Mouse (Mus musculus): Measurements from ENCODE around the gene Dennd2c. TPM values are rescaled to one million over a fixed set of nuclear protein-coding genes. Genes with fewer than 3 reads are reported as not detected.

The Dennd2c gene
- polyA plus RNA-seq, 2 experiments: 10.0 to 12.6 TPM

DNA sequence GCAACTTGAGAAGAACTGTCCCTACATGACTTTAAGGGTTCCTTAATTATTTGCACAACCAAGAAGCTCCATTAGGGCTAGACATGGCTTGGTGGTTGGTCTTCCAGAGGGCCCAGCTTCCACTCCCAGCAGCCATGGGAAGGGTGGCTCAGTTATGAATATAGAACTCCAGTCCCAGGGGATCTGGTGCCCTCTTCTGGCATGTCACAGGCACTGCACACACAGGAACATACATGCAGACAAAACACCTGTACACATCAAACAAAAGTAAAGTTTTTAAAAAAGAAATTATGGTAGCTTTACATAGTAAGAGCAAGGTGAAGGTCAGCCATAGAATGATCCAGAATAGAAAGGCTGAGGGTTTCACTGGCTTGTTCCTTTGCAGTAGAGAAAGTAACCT lies 51.4 kb downstream of the Dennd2c start:
- H3K9ac ChIP-seq (ENCODE audit: low read depth, low read length, severe bottlenecking): no peak overlapping the region
- no peak overlapping the region for H3K4me3 ChIP-seq (replicated peaks; ENCODE audit: low read length)
- H3K4me2 ChIP-seq (replicated peaks; ENCODE audit: low read depth, low read length, severe bottlenecking): no peak overlapping the region
- no peaks in the 10 kb centered on the region for H3K4me1 ChIP-seq (ENCODE audit: control insufficient read depth, insufficient read depth, low read length)
- H3K27ac ChIP-seq (replicated peaks; ENCODE audit: low read depth, low read length): no peak overlapping the region
- no peaks in the 10 kb centered on the region for H3K9me3 ChIP-seq (ENCODE audit: control insufficient read depth, low read length)
- no peak for TF ChIP-seq POLR2A (IDR thresholded peaks at IDR 0.05; ENCODE audit: borderline replicate concordance, extremely low read depth, insufficient read depth, insufficient read length)
- no peaks in the 10 kb centered on the region for H3K27me3 ChIP-seq (ENCODE audit: control insufficient read depth, insufficient read depth, low read length)
- H3K36me3 ChIP-seq (ENCODE audit: control insufficient read depth, insufficient read depth, low read length): peaks cover 52% of the 10 kb centered on the region
- DNase-seq (ENCODE audit: low spot score) (no peak), ATAC-seq (ENCODE audit: low FRiP score, low read depth) (no peak)

DNA sequence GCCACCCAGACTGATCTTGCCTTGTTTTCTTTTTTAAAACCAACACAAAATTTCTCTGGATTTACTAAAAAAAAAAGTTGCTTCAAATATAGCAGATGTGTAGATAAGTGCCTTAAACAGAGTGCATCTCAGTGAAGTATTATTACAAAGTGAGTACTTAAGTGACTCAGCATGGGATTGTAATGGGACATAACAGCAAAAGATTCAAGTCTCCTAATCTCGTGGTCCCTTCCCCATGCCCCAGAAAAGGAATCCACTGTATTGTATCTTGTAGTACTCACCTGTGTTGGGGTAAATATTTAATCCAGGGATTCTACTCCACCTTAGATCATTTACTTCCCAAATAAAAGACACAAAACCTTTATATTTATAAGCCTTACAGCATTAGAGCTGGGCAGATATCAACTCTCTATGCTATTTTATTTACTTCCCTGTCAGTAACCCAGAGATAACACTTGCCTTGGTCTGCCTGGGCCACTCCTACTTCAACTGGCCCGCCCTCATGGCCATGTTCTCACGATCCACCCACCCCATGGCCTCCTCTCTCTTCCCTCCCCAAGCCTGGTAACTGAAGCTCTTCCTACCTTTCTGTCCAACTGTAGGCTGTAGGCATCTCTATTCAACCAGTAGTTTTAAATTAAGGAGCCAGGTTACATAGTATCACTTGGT lies 57.0 kb downstream of the Dennd2c start:
- no peak for ATAC-seq (ENCODE audit: low FRiP score, low read depth)
- peaks cover 29% of the 10 kb centered on the region for H3K36me3 ChIP-seq (ENCODE audit: control insufficient read depth, insufficient read depth, low read length)
- no peaks in the 10 kb centered on the region for H3K4me1 ChIP-seq (ENCODE audit: control insufficient read depth, insufficient read depth, low read length)
- H3K9me3 ChIP-seq (ENCODE audit: control insufficient read depth, low read length): no peaks in the 10 kb centered on the region
- H3K4me2 ChIP-seq (replicated peaks; ENCODE audit: low read depth, low read length, severe bottlenecking): no peak overlapping the region
- DNase-seq (ENCODE audit: low spot score): no peak
- TF ChIP-seq POLR2A (IDR thresholded peaks at IDR 0.05; ENCODE audit: borderline replicate concordance, extremely low read depth, insufficient read depth, insufficient read length): no peak
- H3K4me3 ChIP-seq (replicated peaks; ENCODE audit: low read length): no peak overlapping the region
- 59% methylated on average over 3 of the region's 3 CpGs for WGBS
- no peak overlapping the region for H3K9ac ChIP-seq (ENCODE audit: low read depth, low read length, severe bottlenecking)
- H3K27ac ChIP-seq (replicated peaks; ENCODE audit: low read depth, low read length): no peak overlapping the region
- no peaks in the 10 kb centered on the region for H3K27me3 ChIP-seq (ENCODE audit: control insufficient read depth, insufficient read depth, low read length)

GRCm38 (mm10) chr3:103169771-103170170 lies 67.4 kb downstream of the Dennd2c start:
- ATAC-seq (ENCODE audit: low FRiP score, low read depth) (no peak), DNase-seq (ENCODE audit: low spot score) (peak; percentile 82)
- Histone ChIP-seq H3K9me3 (ENCODE audit: control insufficient read depth, low read length) (no peaks in the 10 kb centered on the region), H3K4me3 (replicated peaks; ENCODE audit: low read length) (no peak overlapping the region), H3K27me3 (ENCODE audit: control insufficient read depth, insufficient read depth, low read length) (no peaks in the 10 kb centered on the region), H3K4me1 (ENCODE audit: control insufficient read depth, insufficient read depth, low read length) (peaks cover 9% of the 10 kb centered on the region; the same call in 1 of the 2 replicates), H3K4me2 (replicated peaks; ENCODE audit: low read depth, low read length, severe bottlenecking) (no peak overlapping the region), H3K27ac (replicated peaks; ENCODE audit: low read depth, low read length) (no peak overlapping the region), H3K36me3 (ENCODE audit: control insufficient read depth, insufficient read depth, low read length) (peaks cover 26% of the 10 kb centered on the region), H3K9ac (ENCODE audit: low read depth, low read length, severe bottlenecking) (no peak overlapping the region)
- 12% methylated on average over 4 of the region's 4 CpGs for WGBS
- no peak for TF ChIP-seq POLR2A (IDR thresholded peaks at IDR 0.05; ENCODE audit: borderline replicate concordance, extremely low read depth, insufficient read depth, insufficient read length)

- ATAC-seq (ENCODE audit: low FRiP score, low read depth) (peak; percentile 96), DNase-seq (ENCODE audit: low spot score) (peak; percentile 99)
These were observed 69.3 kb downstream of the Dennd2c start, which contains the start of gene Bcas2 for GRCm38 (mm10) chr3:103171505-103172267. TSS of gene Bcas2 (plus strand) at chr3:103171655.

DNA sequence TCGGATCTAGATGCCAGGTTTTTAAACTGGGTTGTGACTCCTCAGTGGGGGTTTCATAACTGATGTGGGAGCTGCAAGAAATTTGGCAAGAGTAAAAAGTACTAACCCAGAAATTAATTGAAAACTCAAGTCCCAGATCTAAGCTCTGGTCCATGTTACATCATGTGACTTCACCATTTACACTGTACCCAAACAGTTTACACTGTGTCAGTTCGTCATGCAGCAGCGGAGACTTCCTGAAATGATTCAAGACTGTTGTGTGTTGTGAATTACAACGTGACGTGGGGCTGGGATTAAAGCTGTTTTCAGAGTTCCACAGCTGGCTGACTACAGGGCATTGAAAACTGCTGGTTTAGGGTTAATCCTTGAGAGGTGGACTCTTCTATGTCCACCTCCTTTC lies 70.2 kb downstream of the Dennd2c start:
- DNase-seq (ENCODE audit: low spot score): no peak
- peaks cover 9% of the 10 kb centered on the region; the same call in 1 of the 2 replicates for H3K4me1 ChIP-seq (ENCODE audit: control insufficient read depth, insufficient read depth, low read length)

More at GRCm38 (mm10) chr3:103171505-103172267, 69.3 kb downstream of the Dennd2c start, which contains the start of gene Bcas2:
- Histone ChIP-seq H3K9ac (ENCODE audit: low read depth, low read length, severe bottlenecking) (peak within 1 kb of the TSS; percentile 83), H3K27ac (replicated peaks; ENCODE audit: low read depth, low read length) (peak within 1 kb of the TSS; percentile 56), H3K4me1 (ENCODE audit: control insufficient read depth, insufficient read depth, low read length) (peaks cover 9% of the 10 kb centered on the region; the same call in 1 of the 2 replicates), H3K9me3 (ENCODE audit: control insufficient read depth, low read length) (no peaks in the 10 kb centered on the region), H3K4me3 (replicated peaks; ENCODE audit: low read length) (peak within 1 kb of the TSS; percentile 89), H3K4me2 (replicated peaks; ENCODE audit: low read depth, low read length, severe bottlenecking) (peak within 1 kb of the TSS; percentile 62), H3K36me3 (ENCODE audit: control insufficient read depth, insufficient read depth, low read length) (peaks cover 35% of the 10 kb centered on the region), H3K27me3 (ENCODE audit: control insufficient read depth, insufficient read depth, low read length) (no peaks in the 10 kb centered on the region)
- WGBS: under 1% methylated on average over 56 of the region's 56 CpGs
- TF ChIP-seq POLR2A (IDR thresholded peaks at IDR 0.05; ENCODE audit: borderline replicate concordance, extremely low read depth, insufficient read depth, insufficient read length): peak; percentile 94; the same call in 1 of the 2 replicates

More for the DNA sequence above, 70.2 kb downstream of the Dennd2c start:
- peak overlapping the region; percentile 89 for H3K4me3 ChIP-seq (replicated peaks; ENCODE audit: low read length)
- H3K9ac ChIP-seq (ENCODE audit: low read depth, low read length, severe bottlenecking): peak overlapping the region; percentile 83
- peak overlapping the region; percentile 62 for H3K4me2 ChIP-seq (replicated peaks; ENCODE audit: low read depth, low read length, severe bottlenecking)
- H3K9me3 ChIP-seq (ENCODE audit: control insufficient read depth, low read length): no peaks in the 10 kb centered on the region
- ATAC-seq (ENCODE audit: low FRiP score, low read depth): no peak
- TF ChIP-seq POLR2A (IDR thresholded peaks at IDR 0.05; ENCODE audit: borderline replicate concordance, extremely low read depth, insufficient read depth, insufficient read length): no peak
- no peak overlapping the region for H3K27ac ChIP-seq (replicated peaks; ENCODE audit: low read depth, low read length)
- 55% methylated on average over 5 of the region's 5 CpGs for WGBS
- H3K27me3 ChIP-seq (ENCODE audit: control insufficient read depth, insufficient read depth, low read length): no peaks in the 10 kb centered on the region
- peaks cover 44% of the 10 kb centered on the region for H3K36me3 ChIP-seq (ENCODE audit: control insufficient read depth, insufficient read depth, low read length)

Measured in limb, embryonic 14.5 days (tissue).